Mouse (Mus musculus) cerebellum, adult 18-20 months (tissue): ENCODE results near the gene Pex16.

Source experiments
- DNase-seq, 2 experiments: peaks; one replicate each; pipeline ENCODE4 v3.0.0; 2021

Pex16 gene

DNA sequence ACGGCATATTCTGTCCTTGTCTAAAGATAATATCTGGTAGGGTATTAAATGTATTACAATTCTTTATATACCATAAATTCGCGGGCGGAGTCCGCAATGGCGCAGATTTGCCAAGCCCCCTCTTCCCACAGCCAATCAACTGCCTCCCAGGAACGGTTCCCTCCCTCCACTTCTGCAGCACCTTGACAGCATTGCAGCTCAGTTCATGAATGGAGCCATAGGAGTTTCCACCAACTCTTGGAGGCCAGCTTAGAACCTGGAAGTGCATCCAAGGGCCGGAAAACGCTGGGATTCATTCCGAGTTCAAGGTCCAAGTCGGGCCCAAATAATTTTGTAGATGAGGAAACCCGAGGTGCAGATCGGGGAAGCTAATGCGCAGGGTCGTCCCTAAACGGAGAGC is at the start of gene Pex16, which contains the start of gene Large2:
Gene Pex16, plus strand, starts transcription at position 163 of the 400 bp plus-strand sequence.
Gene Large2, minus strand, starts transcription at position 356 of the 400 bp plus-strand sequence.
- peak; percentile 60 to 61 for DNase-seq

DNA sequence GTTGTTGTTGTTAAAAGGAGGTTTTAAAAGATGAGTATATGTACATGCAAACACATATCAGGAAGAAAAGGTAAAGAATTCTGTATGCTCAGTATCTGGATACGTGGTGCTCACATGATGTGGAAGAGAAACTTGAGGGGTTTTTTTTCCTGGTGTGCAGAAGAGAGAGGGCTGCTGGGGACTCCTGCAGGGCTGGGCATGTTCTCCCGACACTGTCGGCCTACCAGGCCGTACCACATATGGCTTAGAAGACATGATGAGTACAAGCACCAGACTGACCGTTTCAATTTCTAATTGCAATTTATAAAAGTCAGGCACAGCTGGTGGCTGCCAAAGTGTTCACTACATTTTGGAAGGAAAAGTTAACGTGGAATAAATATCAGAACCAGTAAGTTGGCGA is 48.8 kb upstream of the Pex16 start:
- no peak for DNase-seq

DNA sequence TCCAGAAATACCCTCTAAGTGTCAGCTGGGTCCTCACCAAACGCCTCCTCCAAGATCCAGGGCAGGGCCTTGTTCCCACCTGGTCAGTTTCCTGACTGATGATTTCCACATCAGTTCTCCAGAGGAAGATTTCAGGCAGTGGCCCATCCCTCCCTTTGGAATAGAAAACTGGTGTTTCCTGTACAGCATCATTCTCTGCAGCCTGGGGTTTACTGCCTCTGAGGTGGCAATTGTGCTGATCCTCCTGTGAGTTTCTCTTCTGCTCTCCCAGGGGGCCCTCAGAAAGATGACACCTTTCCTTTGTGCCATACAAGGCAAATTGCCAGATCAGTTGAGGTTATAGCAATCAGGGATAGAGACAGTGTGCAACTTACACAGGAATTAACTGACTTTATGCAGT is 48.3 kb upstream of the Pex16 start:
- DNase-seq, result no peak

DNA sequence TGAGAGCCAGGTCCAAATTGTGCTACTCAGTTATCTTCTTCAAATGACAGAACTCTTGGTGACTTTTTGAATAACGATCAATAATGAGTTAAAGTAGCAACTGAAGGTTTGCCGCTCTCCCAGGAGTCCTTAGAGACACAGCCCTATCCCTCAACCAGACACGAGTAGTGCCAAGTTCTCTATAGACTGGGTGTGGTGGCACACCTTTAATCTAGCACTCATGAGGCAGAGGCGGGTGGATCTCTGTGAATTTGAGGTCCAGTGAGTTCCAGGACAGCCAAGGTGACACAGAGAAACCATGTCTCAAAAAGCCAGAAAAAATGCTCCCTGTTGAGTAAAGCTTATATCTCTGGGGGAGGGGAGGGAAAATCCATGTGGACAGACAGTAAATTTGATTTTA is 46.9 kb upstream of the Pex16 start:
- no peak for DNase-seq

DNA sequence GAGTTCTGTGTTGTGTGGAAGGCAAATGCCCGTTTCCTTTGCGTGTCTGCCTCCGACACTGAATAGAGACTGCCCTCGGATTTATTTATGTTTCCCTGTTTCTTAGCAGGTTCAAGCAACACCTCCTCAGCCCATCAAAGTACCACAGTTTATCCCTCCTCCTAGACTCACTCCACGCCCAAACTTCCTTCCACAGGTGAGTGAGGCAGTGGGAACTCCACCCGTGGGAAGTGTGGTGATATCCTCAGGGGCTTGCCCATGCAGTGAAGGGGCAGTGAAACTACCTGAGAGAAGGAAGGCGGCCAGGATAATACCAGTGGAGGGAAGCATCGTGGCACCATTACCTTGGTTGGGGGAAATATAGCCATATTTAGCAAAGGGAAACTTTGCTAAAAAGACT is 46.3 kb upstream of the Pex16 start:
- DNase-seq, result no peak

DNA sequence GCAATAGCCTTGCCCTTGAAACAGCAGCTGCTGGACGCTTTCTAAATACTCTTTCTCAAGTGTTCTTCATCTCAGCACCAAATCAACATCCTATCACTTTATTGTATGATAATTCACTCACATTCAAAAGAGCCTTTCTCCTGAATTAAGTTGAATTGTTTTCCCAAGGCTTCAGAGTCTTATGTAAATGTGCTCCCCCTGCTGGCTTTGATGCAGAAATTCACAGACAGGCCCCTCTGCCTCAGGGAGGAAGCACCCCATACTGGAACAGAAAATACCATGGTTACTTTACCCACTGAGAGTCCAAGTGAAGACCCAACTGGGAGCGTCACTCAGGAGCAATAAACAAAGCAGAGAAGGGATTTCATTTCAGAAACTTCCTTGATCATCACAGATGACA is 43.6 kb upstream of the Pex16 start:
- peak; percentile 47 to 51 for DNase-seq

DNA sequence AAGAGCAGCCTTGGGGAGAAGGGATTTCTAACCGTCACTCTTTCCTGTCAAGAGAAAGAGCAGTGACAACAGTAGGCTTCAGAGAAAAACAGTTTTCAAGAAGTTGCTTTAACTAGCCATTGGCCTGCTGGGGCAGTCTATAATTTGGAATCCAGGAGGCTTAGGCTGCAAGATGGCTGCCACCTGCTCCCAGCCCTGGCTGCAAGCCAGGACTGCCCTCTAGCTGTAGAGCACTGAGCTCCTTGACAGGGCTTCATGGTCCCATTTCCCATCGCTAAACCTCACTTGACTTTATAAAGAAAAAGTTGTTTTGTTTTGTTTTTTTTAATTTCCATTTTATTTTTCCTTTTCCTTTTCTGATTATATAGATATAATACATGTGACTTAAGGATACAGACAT is 43.1 kb upstream of the Pex16 start:
- peak; percentile 46 to 58 for DNase-seq

DNA sequence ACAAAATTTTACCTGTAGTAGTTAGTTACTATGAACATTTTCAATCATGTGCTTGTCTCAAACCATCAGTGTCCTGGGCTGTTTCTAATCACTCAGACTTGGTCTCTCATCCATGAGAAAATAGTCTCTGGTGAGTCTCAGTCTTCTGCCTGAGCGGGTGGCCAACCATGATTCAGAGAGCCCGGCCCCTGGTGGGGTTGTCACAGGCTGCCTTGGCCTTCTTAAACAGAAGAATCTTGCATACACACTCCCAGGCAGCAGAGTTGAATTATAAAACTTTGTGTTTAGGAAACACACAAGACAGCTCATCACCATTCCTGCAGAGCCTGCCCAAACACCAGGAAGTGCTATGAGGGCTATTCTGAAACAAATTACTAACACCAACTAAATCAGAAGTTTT is 42.6 kb upstream of the Pex16 start:
- no peak for DNase-seq

DNA sequence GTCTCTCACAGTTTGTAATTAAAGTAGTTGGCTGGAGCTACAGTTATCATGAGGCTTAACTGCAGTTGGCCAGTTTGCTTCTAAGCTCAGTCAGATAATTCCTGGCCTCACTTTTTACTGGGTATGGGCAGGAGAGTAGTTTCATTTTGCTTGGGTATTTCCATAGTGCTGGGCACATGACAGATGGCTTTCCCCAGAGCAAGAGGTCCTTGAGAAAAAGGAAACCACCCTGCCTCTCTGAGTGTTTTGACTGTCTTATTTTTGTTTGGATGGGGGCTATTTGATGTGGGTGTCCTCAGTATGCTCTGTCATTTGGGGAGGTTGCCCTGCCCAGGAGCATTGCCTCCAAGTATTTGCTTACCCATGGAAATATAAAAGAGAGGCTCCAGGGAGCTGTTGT is 32.1 kb upstream of the Pex16 start:
- no peak for DNase-seq

DNA sequence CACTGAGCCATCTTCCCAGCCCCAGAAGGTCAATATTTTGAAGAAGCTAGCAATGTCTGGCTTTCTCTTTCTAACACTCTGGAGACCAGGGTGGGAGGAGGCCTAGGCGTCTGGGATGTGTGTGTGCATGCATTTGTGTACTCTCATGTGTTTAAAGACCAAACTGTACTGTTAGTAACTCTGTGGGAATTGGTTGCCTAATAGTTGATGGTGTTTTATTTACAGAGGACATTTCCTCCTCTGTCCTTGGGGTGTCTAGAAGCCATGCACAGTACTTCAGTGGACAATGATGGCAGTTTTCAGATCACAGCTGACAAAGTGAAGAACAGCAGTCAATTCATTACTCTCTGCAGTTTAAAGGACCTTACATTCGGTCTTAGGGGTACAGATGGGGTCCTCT is 27.3 kb upstream of the Pex16 start:
- DNase-seq, result no peak

DNA sequence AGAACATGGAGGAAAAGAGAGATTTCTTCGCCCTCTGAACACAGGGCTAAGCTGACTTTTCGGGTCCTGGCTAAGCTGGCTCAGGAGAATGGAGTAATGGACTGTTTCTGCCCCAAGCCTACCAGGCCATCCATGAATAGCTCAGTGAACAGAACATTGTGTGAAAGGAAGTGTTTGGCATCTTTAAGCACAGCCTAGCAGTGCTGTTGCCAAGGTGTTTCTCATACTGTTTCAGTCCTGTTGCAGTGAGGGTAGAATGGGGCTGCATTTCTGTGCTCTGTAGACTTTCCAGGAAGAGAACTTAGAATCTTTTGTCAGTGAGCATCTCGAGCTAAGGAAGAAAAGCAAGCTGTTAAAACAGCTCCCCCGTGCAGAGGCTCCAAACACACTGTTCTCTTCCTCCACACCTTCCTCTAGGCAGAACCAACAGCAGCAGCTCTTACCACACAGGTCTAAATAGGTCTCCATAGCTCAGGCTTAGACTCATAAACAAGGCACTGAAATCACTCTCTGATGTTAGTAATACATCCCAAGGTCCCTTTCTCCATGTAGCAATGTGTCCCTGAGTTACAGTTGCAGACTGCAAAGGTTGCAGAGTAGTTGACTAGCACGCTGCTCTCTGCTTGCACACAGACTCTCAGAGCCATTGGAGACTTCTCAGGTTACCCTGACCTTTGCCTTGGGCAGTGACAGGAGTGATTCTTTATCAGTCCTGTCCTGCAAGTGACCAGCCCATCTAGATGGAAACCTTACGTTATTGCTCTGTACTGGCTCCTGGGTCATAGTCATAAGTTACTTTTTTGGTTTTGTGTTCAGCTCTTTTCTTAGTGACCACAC is 24.7 kb upstream of the Pex16 start:
- no peak for DNase-seq

DNA sequence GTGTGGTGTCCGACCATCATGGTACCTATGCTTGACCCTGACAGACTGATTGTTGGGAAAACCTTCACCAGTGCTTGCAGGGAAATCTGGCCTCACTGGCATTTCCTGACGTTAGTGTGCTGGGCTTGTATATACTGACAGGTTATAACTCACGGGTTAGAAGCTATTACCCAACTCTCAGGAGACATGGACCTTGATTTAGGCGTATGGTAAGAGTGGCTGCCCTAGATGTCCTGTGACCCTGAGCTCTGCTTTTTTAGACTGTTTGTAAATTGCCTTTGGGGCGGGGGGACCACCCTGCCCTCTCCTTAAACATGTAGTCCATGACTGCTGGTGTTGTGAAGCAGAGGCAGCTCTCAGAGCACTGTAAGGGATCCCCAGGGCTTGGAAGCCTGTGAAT is 23.8 kb upstream of the Pex16 start:
- DNase-seq, result no peak

DNA sequence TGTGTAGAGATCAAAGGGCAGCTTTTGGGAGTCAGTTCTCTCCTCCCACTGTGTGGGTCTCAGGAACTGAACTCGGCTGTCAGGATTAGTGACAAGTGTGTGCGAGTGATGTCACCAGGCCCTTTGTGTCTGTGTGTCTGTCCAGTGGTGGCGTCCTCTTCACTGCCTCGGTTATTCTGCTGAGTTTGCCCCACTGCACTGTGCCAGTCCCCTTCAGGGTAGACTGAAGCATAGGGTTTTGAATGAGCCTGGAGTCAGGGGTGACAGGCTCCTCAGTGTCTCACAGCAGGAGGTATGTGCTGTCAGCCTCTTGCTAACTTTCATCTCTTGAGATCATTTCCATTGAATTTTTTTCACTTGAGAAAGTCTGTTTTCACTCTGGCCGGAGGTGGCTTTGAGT is 21.1 kb upstream of the Pex16 start:
- DNase-seq, result no peak

DNA sequence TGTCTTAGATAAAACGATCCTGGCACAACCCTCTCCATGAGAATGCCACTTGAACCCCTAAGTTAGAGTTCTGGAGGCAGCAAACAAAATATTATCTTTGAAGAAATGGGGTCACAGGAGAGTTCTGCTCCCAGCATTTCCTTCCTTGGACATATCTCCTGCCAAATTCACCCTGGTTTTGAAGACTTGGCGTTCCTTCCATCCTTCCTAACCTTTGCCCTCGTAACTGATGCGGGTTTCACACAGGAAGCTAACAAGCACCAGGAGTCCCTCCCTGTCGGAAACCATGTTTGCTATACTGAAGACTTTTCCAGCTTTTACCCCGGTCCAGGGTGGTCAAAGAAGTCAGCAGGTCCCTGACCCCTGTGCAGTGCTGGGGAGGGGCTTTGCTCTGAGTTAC is 20.3 kb upstream of the Pex16 start:
- DNase-seq, result no peak

DNA sequence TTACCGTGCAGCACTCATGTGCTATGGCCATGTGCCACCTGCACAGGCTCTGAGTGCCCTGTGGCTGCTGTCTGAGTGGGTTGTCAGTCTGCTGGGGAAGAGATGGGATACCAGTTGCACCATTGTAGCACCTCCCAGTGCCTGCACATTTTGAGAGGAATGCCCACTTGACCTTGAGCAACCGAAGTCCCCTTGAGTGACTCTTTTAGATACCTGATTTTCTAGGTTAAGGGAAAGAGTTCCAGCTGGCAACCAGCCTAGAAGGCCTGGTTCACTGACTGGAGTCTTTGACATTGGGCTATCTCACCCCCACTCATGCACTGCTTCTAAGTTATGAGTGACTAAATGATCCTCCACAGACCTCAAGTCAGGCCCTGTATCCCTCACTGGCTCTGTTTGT is 15.2 kb upstream of the Pex16 start:
- DNase-seq, result peak in 1 of 2 experiments; percentile 39

DNA sequence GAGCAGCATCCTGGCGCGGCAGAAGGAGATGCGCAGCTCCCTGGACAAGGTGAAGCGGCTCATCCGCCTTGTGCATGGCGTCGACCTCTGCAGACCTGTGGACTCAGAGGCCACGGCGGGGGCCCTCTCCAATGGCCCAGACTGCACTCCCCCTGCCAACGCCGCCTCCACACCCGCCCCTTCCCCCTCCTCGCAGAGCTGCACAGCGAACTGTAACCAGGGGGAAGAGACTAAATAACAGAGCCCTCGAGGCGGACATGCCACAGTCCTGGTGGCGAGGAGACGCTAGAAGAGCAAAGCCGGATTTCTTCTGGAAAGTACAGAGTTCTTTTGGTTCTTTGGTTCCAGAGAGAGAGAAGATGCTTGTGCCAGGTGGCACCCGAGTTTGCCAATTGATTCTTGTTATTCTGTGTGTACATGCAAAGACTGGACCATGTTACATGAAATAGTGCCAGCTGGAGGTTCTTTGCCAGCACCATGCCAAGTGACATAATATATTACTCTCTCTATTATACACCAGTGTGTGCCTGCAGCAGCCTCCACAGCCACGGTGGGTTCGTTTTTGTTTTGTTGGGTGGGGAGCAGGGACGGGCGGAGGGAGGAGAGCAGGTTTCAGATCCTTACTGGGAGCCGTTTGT is 14.2 kb upstream of the Pex16 start:
- peak in 1 of 2 experiments; percentile 37 for DNase-seq

DNA sequence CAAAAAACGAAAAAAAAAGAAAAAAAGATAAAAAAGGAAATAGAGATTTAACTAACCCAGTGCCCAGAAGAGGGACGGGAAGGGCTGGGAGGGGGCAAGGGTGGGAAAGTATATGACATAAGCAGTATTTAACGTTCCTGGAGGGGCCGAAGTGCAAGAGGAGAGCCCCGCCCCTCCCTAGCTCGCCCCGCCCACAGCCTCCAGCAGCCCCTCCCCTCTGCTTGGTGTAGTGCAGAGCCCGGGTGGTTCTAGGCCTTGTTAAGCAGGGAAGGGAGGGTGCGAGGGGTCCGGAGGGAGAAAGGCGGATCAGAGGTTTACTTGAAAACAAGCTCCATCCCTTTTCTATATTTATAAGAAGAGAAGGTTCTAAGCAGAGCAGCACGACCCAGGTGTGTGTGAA is 13.6 kb upstream of the Pex16 start:
- no peak for DNase-seq

DNA sequence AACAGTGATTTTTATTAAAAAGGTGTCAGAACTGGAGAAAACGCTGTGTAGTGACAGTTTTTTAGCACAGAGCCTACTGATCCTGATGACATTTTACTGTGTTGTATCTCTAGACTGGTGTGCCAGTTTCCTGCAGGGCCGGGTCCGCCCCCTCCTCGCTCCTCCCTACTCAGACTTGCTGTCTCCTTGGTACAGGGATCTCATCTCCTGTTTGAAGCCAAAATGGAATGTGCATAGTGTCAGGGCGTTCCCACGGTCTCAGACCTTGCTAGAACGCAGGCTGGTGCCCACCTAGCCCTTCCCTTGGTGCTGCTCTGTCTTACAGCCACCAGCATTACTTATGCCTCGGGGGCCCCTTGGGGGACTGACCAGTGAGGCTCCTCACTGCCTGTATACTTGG is 12.7 kb upstream of the Pex16 start:
- no peak for DNase-seq

DNA sequence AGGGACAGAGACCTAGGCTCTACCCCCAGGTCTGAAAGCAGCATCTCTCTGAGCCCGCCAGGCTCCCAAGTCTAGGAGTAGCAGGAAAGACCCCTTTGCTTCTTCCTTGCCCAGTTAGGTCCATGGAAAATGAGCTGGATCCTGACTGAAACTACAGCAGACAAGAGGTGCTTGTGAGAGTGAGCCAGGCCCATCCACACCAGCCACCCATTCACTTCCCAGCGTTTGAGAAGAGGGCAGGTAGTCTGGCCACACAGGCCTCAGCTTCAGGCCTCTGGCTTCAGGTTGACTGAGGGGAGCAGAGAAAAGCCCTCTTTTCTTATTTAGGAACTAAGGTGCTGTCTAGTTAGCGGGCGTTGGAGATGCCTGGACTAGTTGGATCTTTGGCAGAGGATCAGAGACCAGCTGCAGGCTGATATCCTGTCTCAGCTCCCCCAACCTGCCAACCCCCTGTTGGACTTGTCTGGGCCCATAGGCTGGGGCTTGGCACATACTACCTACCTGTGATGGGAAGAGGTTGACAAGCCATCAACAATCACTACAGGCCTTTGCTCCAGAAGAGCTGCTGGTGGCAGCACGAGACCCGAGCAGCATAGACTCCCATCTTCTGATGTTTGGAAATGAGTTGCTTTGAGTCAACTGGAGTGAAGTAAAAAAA is 11.8 kb upstream of the Pex16 start:
- DNase-seq, result no peak

DNA sequence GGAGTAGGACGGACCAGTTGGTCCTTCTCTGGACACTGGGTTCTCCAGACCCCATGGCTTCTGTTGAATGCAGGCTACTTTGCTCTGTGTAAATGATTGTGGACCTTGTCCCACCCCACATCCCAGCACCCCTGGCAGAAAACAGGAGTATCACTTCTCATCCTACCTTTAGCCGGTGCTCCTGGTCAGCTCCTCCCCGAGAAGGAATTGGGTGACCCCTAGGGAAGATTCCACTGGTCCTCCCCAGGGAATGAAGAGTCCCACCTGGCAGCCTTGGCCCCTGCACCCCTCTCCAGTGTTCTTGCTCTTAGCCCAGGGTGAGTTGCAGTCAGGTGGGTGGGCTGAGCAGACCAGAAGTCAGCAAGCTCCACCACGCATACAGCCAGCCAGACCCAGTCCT is 10.4 kb upstream of the Pex16 start:
- DNase-seq, result no peak

DNA sequence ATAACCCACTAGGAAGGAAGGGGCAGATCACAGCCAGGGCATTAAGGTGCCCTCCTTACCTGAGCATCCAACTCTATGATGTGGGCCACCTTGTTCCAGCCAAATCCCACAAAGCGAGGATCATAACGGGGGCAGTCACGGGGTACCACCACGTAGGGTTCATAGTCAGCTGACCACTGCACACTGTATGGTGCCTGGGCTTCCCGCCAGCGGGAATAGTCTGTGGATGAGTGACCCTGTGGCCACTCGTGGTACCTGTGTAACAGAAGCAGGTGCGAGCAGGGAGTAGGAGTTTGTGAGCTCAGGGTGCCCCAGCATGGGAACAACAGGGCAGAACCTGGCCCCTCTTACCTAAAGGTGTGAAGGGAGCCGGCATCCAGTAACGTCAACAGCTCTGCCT is 8.9 kb upstream of the Pex16 start:
- DNase-seq, result no peak

DNA sequence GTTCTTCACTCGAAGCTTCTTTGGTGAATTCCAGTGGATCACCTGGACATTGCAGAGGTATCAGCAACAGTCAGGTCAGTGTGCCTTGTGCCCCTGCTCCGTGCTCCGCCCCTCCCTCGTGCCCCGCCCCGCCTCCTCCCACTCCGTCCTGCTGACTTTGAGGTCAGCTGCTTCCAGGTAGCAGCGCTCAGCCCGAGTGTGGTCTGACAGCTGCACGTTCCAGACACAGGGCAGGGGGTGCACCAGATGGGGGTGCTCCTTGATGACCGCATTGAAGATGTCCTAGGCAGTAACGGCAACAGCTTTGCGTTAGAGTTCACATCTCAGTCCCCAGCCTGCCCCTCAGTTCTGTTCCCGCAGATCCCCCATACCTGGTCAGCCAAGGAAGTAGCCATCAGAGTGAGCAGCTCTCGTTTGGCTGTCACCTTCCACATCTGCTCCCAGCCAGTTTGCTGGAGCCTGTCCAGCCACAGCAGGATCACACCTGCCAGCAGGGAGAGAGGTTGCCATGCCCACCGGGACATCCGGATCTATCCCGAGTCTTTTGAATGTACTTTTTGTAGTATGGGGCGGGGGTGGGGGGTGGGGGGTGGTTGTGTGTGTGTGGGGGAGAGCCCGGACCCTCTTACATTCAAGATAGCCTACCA is 7.0 kb upstream of the Pex16 start:
- DNase-seq, result no peak

DNA sequence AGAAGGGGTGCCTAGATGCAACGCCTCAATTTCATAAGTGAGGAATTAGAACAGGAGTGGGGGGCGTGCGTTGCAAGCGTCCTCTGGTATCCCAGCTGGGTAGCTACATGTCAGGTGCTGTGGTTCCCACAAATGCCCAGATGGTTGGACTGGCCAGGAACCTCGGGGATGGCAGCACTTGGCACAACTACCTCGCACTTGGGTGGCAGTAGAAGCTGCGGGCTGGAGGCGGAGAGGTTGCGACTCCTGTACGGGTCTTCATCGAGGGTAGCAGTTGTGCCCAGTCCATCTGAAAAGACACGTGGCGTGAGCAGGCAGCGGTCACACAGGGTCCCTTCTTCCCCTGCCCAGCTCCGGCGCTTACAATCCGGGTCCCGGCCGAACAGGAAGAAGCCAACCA is 4.1 kb upstream of the Pex16 start:
- peak; percentile 33 to 36 for DNase-seq
